Mouse (Mus musculus) E14TG2a.4 (cell line): Measurements from ENCODE around the gene Luzp1.

Experiments used
- CTCF ChIP-seq: conservative IDR thresholded peaks from 2 replicates; pipeline ENCODE4 v1.5.1; 2014; ENCODE audit warnings: low read length
- NANOG ChIP-seq: IDR thresholded peaks from 2 replicates; pipeline ENCODE4 v1.6.1; 2014; ENCODE audit warnings: borderline replicate concordance, low read length, mixed read lengths

- TF ChIP-seq CTCF (no peak), NANOG (no peak)
Observed at GRCm38 (mm10) chr4:136519866-136520265, 50.3 kb downstream of the Luzp1 start.
